Mouse (Mus musculus) layer of hippocampus, adult 2 months (tissue): ENCODE measurements around the gene Tspan11. TPM values are rescaled to one million over a fixed set of nuclear protein-coding genes. Genes with fewer than 3 reads are reported as not detected.

Experiments used
- DNase-seq, 2 experiments: peaks; one replicate each; pipeline ENCODE4 v3.0.0; 2022; ENCODE audit warnings: low spot score in 2 of 2
- H3K27ac ChIP-seq: fragments of 200-600 bp; 2 replicates; pipeline ENCODE4 v1.8.1; 2022
- H3K4me3 ChIP-seq: fragments of 200-600 bp; 2 replicates; pipeline ENCODE4 v1.8.1; 2022; ENCODE audit warnings: mild to moderate bottlenecking
- CTCF ChIP-seq: fragments of 200-600 bp; conservative IDR thresholded peaks from 2 replicates; pipeline ENCODE4 v1.8.1; 2022; ENCODE audit warnings: antibody characterized with exemption, mild to moderate bottlenecking, moderate library complexity
- total RNA-seq, 2 experiments: library from RNA; stranded (reverse); gene quantifications; 2 replicates each; pipeline ENCODE4 v1.2.3; 2021

Tspan11 gene
- total RNA-seq, 2 experiments from 2014 or later = 1.7 to 3.2 TPM

DNA sequence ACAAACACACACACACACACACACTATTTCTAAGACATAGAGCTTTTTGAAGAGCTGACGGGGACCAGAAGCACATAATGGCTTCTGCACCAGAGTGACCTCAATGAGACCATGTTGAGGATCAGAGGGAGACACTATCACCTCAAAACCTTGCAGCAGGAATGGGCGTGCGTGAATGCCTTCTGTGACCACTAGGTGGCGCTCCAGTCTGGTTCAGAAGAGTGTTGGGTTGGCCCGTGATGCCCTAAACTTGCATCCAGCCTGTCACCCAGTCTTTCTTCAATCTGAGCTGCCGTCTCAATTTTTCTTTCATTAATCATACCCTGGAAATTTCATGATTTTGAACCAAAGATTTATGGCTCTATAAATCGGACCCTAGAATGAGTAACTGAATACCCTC, 82.7 kb downstream of the Tspan11 start:
- Histone ChIP-seq H3K4me3 (no peak overlapping the region), H3K27ac (no peak overlapping the region)
- peak; percentile 76 to 88 for DNase-seq
- TF ChIP-seq CTCF = peak; percentile 95

DNA sequence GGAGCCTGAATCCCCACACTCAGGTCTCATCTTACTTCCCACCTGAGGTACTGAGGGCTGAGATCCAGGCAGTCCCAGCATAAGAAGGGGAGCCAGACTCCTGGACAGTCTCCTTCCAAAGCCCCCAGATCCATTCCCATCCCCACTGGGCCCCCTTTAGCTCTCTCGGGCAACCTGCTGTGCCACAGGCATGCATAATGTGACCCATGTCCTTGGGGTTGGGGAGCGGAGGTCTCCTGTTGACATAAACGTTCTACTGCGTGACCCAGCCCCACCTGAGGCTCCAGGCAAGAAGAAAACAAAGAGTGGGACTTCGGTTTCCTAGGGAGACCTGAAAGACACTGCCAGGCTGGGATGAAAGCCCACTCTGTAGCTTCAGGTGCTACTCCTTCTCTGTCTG, 83.5 kb downstream of the Tspan11 start:
- DNase-seq = no peak
- Histone ChIP-seq H3K4me3 (no peak overlapping the region), H3K27ac (no peak overlapping the region)
- no peak for TF ChIP-seq CTCF

DNA sequence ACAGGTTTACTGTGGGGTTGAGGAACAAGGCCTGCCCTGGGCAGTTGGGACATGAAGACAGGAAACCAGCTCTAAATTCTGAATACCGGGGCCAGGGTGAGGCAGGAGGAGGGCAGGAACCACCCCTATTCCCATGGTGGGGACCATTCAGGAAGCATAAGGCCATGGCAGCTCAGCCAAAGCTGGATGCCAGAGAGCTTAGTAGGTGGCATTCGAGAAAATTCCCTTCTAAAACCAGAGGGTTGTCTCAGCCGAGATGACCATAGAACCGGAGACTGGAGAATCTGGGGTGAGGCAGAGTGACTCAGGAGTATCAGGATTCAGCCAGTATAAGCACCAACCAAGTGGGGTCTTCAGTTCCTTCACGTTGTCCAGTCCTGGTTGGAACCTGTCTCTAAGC, 84.5 kb downstream of the Tspan11 start:
- Histone ChIP-seq H3K4me3 (no peak overlapping the region), H3K27ac (no peak overlapping the region)
- TF ChIP-seq CTCF = no peak
- no peak for DNase-seq

DNA sequence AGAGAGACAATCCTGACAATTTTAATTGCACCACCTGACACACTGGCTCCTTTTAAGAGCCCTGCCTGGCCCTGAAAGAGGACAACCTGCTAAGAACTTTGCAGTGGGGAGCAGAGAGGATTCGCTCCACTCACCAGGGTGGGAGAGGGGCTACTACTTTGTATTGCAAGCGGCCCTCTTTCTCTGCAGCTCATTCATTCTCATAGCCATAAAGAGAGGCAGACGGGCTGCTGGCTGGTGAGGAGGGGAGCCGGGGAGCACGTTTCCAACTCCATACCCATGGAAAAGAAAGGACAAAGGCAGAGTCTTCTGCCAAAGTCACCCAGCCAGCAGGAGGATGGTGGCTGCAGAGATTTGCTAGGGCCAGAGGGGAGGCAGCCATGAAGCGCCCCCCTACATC, 86.2 kb downstream of the Tspan11 start:
- Histone ChIP-seq H3K27ac (no peak overlapping the region), H3K4me3 (no peak overlapping the region)
- no peak for DNase-seq
- no peak for TF ChIP-seq CTCF

DNA sequence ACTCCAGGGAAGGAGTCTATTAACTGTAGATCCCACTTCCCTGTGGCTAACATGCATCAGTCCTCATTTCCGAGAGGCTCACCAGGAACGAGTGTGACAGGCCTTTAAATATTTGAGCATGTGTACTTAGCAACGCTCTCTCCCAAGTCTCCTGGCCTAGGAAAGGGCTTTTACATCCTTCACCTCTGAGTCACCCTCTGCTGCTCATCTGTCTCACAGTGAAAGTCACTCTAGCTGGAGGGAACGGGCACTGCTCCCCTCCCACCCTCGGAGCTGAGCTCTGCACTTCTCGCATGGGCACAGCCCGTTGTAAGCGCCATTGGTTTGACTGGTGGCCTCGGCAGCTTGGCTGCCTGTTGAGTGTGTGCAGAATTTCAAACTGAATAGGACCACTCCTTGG, 86.6 kb downstream of the Tspan11 start:
- H3K27ac ChIP-seq = no peak overlapping the region
- no peak for TF ChIP-seq CTCF

DNA sequence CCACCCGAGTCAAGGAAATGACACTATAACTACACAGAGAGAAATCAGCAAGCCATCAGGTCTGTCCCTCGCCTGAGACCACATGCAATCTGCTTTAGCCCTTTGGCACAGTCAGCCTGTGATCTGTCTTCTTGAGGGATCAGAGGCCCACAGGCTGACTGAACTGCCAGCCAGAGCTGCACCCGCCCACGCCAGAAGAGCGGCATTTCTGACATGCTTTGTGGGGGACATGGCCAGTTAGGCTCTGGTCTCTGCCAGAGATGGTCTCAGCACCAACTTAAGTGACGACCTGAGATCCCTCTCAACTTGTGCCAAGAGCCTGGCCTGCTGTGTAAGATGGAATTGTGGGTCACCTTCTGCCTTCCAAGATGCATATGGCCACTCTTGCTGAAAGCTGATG, 89.3 kb downstream of the Tspan11 start:
- Histone ChIP-seq H3K4me3 (no peak overlapping the region), H3K27ac (no peak overlapping the region)
- DNase-seq = no peak
- TF ChIP-seq CTCF = no peak

More for the DNA sequence above, 86.6 kb downstream of the Tspan11 start:
- DNase-seq = no peak
- H3K4me3 ChIP-seq = no peak overlapping the region

DNA sequence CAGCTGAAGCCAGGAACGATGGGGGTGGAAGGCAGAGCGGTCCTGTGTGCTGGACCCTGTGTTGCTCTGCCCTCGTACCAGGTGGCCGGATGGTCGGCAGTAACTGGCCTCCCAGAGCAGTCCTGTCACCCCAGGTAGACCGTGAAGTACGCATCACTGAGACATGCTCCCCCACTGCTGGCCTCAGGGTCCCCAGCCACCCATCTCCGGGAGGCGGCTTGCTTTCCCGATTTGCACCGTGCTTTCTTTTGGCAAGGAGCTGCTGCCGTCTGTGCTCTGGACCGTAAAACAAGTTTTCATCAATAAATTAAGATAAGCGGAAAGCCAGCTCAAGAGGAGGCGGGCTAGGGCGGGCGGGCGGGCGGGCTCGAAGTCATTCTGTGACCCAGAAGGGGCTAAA, 91.6 kb downstream of the Tspan11 start:
- no peak for TF ChIP-seq CTCF
- H3K27ac ChIP-seq = no peak overlapping the region
- no peak for DNase-seq
- H3K4me3 ChIP-seq = no peak overlapping the region

DNA sequence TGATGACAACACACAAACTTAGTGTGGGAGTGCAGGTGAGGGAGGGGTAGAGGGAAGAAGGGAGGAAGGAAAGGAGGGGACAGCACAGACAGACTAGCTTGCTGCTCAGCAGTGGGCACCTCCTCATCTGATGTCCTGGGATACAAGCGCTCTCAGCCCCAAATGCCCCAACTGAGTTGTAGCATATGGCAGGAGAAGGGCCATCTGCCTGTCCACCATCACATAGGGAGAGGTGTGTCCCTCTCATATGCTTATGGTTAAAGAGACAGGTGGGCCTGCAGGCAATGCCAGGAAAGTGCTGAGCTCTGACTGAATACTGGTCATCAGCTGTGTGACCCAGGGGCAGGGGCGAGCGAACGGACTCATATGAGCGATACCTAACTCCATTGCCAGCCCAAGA, 92.4 kb downstream of the Tspan11 start:
- Histone ChIP-seq H3K27ac (no peak overlapping the region), H3K4me3 (no peak overlapping the region)
- no peak for DNase-seq
- no peak for TF ChIP-seq CTCF

DNA sequence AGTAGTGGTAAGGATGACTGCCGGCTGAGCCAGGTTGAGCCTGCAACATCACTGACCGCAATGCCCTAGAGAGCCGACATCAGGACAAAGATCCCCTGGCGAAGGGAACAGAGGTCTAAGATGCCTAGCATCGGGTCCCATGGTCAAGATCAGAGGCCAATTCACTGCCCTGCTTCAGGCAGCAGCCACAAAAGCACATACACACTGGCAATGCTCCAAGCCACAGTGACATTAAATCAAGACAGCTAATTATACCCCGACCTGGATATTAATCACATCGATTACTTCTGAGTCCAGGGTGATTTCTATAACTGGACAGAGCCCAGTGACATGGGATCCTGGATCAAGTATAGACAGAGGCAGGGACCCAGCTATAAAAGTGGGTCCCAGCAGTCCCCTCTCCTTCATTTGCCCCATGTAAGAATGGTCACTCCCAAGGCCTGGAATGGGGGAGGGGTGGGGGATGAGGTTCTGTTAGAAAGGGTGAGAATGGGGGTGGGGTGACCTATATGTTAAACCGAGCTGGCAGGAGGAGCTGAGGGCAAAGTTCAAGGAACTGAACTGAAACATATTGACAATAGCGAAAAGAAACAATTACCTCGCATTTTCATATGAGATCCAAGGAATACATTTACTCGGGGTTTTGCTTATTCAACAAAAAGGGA, 93.1 kb downstream of the Tspan11 start:
- Histone ChIP-seq H3K4me3 (no peak overlapping the region), H3K27ac (no peak overlapping the region)
- no peak for DNase-seq
- no peak for TF ChIP-seq CTCF

DNA sequence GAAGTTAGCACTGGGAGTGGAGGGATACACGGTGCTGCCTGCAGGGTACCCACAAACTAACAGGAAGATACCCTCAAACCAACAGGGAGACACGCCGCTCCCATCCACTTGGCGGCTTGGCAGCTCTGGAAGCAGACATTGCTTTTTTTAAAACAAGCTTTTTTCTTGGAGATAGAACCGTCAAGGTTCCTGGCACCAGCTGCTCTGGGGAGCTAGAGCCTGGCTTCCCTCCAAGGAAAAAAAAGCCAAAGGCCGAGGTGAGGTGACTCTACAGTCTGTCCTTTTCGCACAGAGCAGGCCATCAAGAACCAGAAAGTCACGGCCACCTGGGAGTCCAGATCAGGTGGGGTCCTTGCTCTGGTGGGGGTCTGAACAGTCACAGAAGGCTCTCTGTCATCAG, 93.8 kb downstream of the Tspan11 start:
- no peak for DNase-seq
- Histone ChIP-seq H3K27ac (no peak overlapping the region), H3K4me3 (no peak overlapping the region)
- TF ChIP-seq CTCF = peak; percentile 23; the same call in 1 of the 2 replicates

DNA sequence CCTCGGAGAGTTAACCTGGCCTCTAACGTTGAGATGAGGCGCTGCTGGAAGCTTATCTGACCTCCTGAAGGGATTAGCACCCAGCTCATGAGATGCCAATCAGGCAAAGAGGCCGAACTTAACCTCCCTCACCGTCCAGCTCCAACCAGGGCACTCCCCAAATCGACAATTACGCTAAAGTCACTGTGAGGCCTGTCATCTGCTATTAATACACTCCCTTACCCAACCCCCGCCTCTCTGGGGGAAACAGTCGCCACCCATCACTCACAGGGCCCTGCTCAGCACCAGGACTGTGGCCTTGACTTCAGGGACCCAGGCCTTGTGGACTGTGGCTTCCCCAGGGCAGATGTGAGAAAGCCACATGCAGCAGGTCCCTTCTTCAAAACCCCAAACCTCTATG, 99.0 kb downstream of the Tspan11 start:
- TF ChIP-seq CTCF = no peak
- H3K27ac ChIP-seq = no peak overlapping the region

DNA sequence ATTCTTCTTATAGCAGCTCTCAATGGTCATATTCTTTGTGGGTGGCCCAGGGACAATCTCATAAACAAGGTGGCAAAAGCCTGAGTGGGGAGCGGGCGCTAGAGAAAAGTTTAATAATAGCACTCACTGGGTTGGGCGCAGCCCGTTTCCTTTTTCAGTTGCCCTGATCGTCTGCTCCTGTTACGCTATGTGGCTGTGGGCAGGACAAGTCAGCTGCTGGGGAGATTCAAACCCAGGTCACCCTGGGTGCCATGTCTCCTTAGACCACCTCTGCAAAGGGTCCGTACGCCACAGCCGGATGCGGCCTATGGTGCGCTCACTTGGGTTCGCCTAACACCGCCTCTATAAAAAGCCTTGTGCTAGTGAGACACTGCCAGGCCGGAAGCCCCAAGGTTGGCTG, 100.0 kb downstream of the Tspan11 start:
- no peak for DNase-seq
- no peak for TF ChIP-seq CTCF
- no peak overlapping the region for H3K27ac ChIP-seq
- H3K4me3 ChIP-seq = no peak overlapping the region

More for the DNA sequence above, 99.0 kb downstream of the Tspan11 start:
- no peak for DNase-seq
- no peak overlapping the region for H3K4me3 ChIP-seq

DNA sequence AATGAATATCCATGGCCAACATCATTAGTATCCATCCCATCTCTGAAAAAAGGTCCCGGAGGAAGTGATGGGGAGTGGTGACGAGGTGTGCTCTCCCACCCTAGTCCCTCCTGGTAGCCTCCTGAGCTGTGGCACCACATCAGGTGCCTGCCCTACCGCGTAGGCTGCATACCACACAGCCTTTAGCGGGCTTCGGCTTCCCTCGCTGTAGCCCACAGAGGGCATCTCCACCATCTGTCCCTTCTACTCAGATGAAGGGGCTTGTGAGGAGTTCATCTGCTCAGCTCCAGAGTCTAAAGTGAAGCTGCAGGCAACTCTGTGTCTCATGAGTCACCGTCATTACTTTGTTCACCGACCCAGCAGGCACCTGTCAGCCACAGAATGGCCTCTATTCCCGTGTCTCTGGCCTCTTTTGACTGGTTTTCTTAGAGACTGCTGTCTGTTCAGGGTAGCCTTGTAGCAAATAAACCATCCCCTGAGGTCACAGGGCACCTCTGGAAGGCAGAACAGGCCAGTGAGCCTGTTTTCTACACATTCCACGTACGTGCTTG, 101.6 kb downstream of the Tspan11 start:
- TF ChIP-seq CTCF = no peak
- no peak overlapping the region for H3K4me3 ChIP-seq
- H3K27ac ChIP-seq = peak overlapping the region; percentile 75
- no peak for DNase-seq

DNA sequence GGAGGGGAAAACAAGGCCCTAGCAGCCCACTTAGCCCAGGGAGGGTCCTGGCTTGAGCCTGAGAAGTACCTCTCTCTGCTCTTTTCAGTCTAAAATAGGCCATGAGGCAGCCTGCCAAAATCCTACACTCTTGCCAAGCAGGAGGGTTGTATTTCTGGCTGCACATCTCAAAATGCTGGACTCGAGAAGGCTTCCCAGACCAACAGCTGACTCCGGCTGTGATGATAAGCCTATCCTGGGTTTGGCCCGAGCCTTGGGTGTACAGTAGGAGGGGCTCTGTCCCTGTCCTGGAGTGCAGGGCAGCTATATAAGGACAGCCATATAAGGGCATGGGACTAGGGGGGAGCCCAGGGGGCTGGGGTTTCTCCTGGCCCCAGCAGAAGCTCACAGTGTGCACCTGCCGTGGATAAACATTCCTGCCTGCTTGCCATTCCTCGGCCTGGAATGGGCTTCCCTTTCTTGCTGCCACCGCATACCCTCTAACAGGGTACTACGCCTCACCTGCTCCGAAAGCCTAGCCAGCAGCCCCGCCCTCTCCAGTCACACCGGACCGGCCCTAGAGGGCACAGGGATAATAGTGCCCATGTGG, 102.3 kb downstream of the Tspan11 start:
- peak; percentile 70 to 80 for DNase-seq
- H3K27ac ChIP-seq = peak overlapping the region; percentile 75
- no peak for TF ChIP-seq CTCF
- H3K4me3 ChIP-seq = no peak overlapping the region
